Mouse (Mus musculus) limb, embryonic 12.5 days (tissue): ENCODE data around the gene Elovl6. TPM values are rescaled to one million over a fixed set of nuclear protein-coding genes. Genes with fewer than 3 reads are reported as not detected.

ENCODE experiments used
- ATAC-seq: fragments of 200-750 bp; cut with Nextera tagmentation; 2 replicates; pipeline ENCODE4 v1.8.0; 2017; ENCODE audit warnings: low read depth, moderate TSS enrichment; ENCODE audit not compliant: insufficient number of reproducible peaks, insufficient read depth, low FRiP score, low TSS enrichment
- H3K27ac ChIP-seq: fragments of 300-500 bp; sonication (generic); 2 replicates; pipeline ENCODE4 v1.5.1; 2016; ENCODE audit warnings: mild to moderate bottlenecking, moderate library complexity
- H3K27me3 ChIP-seq: fragments of 300-500 bp; sonication (generic); 2 replicates; pipeline ENCODE4 v1.6.1; 2016; ENCODE audit warnings: mild to moderate bottlenecking, moderate library complexity
- H3K36me3 ChIP-seq: fragments of 300-500 bp; sonication (generic); 2 replicates; pipeline ENCODE4 v1.6.1; 2016; ENCODE audit warnings: mild to moderate bottlenecking, moderate library complexity
- H3K4me1 ChIP-seq: fragments of 300-500 bp; sonication (generic); replicated peaks from 2 replicates; pipeline ENCODE4 v1.6.1; 2016
- H3K4me2 ChIP-seq: fragments of 300-500 bp; sonication (generic); 2 replicates; pipeline ENCODE4 v1.6.1; 2016; ENCODE audit warnings: mild to moderate bottlenecking, moderate library complexity
- H3K4me3 ChIP-seq: fragments of 300-500 bp; sonication (generic); replicated peaks from 2 replicates; pipeline ENCODE4 v1.5.1; 2016; ENCODE audit warnings: mild to moderate bottlenecking
- H3K9ac ChIP-seq: fragments of 300-500 bp; sonication (generic); replicated peaks from 2 replicates; pipeline ENCODE4 v1.6.1; 2016; ENCODE audit warnings: mild to moderate bottlenecking, moderate library complexity
- H3K9me3 ChIP-seq: fragments of 300-500 bp; sonication (generic); 2 replicates; pipeline ENCODE4 v1.6.1; 2016; ENCODE audit warnings: mild to moderate bottlenecking, moderate library complexity
- WGBS: fragments of 180-500 bp; shearing (Covaris S2); methylation state at CpG from one replicate; pipeline ENCODE4 v1.1.7; 2016; 5-methylcytosine and 5-hydroxymethylcytosine counted together
- polyA plus RNA-seq: library from polyadenylated mRNA; unstranded; fragments of >200 nt; fragmentation: Nextera tagmentation; extraction: Ambion mirVana; gene quantifications from 2 replicates; pipeline ENCODE4 v1.2.1, GENCODE M21; 2016

The Elovl6 gene
- 35.2 and 41.5 TPM in 2 replicates for polyA plus RNA-seq

DNA sequence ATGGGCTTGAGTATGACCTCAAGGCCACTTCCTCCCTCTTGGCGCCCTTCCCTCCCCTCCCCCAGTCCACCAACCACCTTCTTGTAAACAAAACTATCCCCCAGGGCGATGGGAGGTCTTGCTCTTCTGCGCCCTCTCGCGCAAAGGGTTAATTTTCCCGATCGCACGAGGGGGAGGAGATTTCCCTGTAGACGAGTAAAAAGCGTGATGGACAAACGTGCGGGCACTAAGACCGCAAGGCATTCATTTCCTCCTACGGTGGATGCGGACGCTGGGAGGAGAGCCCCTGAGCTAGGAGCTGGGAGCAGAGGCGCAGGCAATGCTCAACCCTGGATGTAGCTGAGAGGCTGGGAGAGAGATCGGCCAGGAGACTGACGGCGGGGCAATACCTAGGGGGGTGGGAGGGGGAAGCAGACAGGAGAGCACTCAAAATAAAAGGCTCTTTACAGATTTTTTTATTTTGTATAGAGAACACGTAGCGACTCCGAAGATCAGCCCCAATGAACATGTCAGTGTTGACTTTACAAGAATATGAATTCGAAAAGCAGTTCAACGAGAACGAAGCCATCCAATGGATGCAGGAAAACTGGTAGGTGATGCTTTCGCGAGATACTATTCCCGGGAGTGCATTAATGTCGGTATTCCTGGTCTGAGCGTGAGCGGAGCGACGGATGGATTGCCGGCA is at the start of gene Elovl6:
Gene Elovl6, plus strand, starts transcription at position 176 of the 685 bp plus-strand sequence.
- peak; percentile 30; the same call in 1 of the 2 replicates for ATAC-seq
- H3K27ac ChIP-seq, result peak within 1 kb of the TSS; percentile 99
- H3K9ac ChIP-seq, result peak within 1 kb of the TSS; percentile 97
- no peaks in the 10 kb centered on the region for H3K36me3 ChIP-seq
- H3K27me3 ChIP-seq, result no peaks in the 10 kb centered on the region
- H3K9me3 ChIP-seq, result no peaks in the 10 kb centered on the region
- H3K4me2 ChIP-seq, result peak within 1 kb of the TSS; percentile 63
- under 1% methylated on average over 35 of the region's 35 CpGs for WGBS
- peak within 1 kb of the TSS; percentile 87 for H3K4me3 ChIP-seq
- peaks cover 21% of the 10 kb centered on the region for H3K4me1 ChIP-seq

DNA sequence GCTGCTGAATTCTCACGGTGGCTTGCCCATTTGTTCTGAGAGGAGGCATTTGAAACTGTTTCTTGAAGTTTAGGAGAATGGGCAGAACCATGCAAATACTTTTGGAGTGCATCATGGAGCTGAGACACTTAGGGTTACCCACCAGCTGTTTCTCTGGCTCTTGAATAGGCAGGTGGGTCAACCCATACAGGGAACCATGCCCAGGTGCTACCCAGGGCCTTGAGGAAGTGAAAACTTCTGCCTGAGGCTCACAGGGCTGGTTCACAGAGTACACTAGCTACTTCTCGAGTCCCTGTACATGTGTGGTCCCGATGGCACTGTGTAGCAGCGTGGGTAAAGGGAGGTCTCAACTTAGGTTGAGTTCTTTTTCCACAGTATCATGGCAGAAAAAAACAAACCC is 43.4 kb upstream of the Elovl6 start:
- ATAC-seq, result no peak
- Histone ChIP-seq H3K27ac (no peak overlapping the region), H3K4me3 (no peak overlapping the region), H3K9ac (no peak overlapping the region), H3K9me3 (no peaks in the 10 kb centered on the region), H3K4me1 (no peaks in the 10 kb centered on the region), H3K36me3 (no peaks in the 10 kb centered on the region), H3K27me3 (no peaks in the 10 kb centered on the region), H3K4me2 (no peak overlapping the region)
- 90% methylated on average over 4 of the region's 4 CpGs for WGBS

DNA sequence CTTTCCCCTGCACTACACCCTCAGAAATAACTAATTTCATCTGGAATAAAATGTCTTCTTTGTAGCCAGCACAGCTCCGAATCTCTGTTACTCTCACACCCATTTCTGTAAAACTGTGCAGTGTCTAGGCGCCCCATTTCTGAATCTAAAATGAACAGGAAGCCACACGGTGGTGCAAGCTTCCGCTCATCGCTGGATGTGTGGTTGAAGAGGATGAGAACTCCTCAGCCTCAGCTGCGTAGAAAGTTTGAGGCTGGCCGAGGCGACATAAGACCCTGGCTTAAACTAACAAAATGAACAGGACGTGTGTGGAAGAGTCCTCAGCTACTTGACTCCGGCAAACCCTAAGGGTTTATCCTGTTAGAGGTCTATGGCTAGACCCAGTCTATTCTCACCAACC is 38.0 kb upstream of the Elovl6 start:
- Histone ChIP-seq H3K4me2 (no peak overlapping the region), H3K27ac (no peak overlapping the region), H3K4me1 (no peaks in the 10 kb centered on the region), H3K4me3 (no peak overlapping the region), H3K9ac (no peak overlapping the region), H3K9me3 (no peaks in the 10 kb centered on the region), H3K36me3 (no peaks in the 10 kb centered on the region), H3K27me3 (no peaks in the 10 kb centered on the region)
- ATAC-seq, result no peak
- 89% methylated on average over 10 of the region's 10 CpGs for WGBS

DNA sequence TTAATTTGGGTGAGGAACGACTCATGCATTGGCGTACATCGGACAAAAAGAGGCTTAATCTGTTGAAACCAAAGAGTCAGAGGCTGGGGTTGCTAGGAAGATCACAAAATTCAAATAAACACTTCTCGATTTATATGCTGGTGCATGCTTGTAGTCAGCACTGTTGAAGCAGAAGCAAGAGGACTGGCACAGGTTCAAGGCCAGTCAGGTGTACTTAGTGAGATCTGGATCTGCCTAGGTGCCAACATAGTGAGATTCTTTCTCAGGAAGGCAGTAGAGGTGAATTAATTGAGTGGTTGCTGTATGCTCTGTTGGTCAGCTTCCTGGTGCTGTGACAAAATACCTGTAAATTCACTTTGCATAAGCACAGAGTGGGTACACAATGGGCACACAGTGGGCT is 37.4 kb upstream of the Elovl6 start:
- no peak overlapping the region for H3K9ac ChIP-seq
- no peaks in the 10 kb centered on the region for H3K27me3 ChIP-seq
- H3K9me3 ChIP-seq, result no peaks in the 10 kb centered on the region
- H3K4me2 ChIP-seq, result no peak overlapping the region
- no peak overlapping the region for H3K27ac ChIP-seq
- H3K4me1 ChIP-seq, result no peaks in the 10 kb centered on the region
- no peaks in the 10 kb centered on the region for H3K36me3 ChIP-seq
- H3K4me3 ChIP-seq, result no peak overlapping the region
- 94% methylated on average over 4 of the region's 4 CpGs for WGBS
- no peak for ATAC-seq

DNA sequence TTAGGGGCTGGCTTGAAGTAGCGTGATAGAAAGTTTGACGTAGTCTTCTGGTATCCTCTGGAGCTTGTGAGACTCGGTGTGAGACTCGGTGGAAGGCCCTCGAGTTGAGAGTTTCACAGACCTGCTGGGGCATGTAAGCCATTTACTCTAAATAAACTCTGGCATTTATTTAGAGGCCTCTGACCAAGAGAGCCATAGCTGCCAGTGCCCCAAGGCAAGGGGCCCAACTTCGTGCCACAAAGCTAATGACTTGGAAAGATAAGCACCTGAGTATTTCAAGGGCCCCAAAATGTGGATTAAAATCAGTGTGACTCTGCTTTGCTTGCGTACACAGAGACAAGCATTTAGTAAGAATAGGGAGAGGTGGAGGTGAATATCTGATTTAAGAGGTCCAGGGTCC is 28.4 kb upstream of the Elovl6 start:
- Histone ChIP-seq H3K36me3 (no peaks in the 10 kb centered on the region), H3K4me3 (no peak overlapping the region), H3K4me1 (no peaks in the 10 kb centered on the region), H3K9me3 (no peaks in the 10 kb centered on the region), H3K27me3 (no peaks in the 10 kb centered on the region), H3K9ac (no peak overlapping the region), H3K27ac (no peak overlapping the region), H3K4me2 (no peak overlapping the region)
- WGBS, result 86% methylated on average over 7 of the region's 7 CpGs
- no peak for ATAC-seq

DNA sequence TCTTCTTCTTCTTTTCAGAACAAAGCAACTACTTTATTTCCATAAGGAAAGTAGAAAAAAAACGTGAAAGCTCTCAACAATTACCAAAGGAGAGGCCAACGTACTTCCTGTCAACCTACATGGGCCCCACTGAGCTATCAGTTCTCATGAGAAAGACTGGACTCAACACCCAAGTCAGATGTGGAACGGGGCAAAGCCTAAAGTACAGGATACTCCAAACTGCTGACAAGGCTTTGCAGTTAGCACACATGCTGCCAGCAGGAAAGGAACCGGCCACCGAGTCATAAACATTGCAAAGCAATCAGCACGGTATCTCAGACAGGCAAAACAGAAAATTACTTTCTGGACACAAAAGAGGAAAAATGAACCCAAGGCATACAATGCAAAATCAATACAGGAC is 27.2 kb upstream of the Elovl6 start:
- H3K4me3 ChIP-seq, result no peak overlapping the region
- no peak overlapping the region for H3K4me2 ChIP-seq
- no peak overlapping the region for H3K9ac ChIP-seq
- no peaks in the 10 kb centered on the region for H3K27me3 ChIP-seq
- no peaks in the 10 kb centered on the region for H3K9me3 ChIP-seq
- ATAC-seq, result no peak
- WGBS, result 76% methylated on average over 6 of the region's 6 CpGs
- no peaks in the 10 kb centered on the region for H3K4me1 ChIP-seq
- no peaks in the 10 kb centered on the region for H3K36me3 ChIP-seq
- H3K27ac ChIP-seq, result no peak overlapping the region

DNA sequence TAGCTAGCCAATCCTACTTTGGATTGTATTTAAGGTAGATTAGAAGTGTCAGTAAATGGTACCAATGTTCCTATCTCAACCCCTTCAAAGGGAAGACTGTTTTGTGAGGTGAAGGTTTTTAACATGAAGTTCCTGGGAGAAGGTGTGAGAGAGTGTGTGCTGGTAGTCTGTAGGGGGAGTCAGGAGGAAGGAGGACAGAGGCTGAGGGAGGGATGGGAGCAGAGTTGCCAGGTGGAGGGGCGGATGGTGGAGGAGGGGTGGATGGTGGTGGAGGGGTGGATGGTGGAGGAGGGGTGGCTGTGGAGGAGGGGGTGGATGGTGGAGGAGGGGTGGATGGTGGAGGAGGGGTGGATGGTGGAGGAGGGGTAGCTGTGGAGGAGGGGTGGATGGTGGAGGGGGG is 24.4 kb upstream of the Elovl6 start:
- no peaks in the 10 kb centered on the region for H3K9me3 ChIP-seq
- 67% methylated on average over 1 of the region's 1 CpGs for WGBS
- H3K4me3 ChIP-seq, result no peak overlapping the region
- no peak overlapping the region for H3K27ac ChIP-seq
- H3K4me2 ChIP-seq, result no peak overlapping the region
- H3K4me1 ChIP-seq, result no peaks in the 10 kb centered on the region
- no peak overlapping the region for H3K9ac ChIP-seq
- H3K36me3 ChIP-seq, result no peaks in the 10 kb centered on the region
- H3K27me3 ChIP-seq, result no peaks in the 10 kb centered on the region
- no peak for ATAC-seq

DNA sequence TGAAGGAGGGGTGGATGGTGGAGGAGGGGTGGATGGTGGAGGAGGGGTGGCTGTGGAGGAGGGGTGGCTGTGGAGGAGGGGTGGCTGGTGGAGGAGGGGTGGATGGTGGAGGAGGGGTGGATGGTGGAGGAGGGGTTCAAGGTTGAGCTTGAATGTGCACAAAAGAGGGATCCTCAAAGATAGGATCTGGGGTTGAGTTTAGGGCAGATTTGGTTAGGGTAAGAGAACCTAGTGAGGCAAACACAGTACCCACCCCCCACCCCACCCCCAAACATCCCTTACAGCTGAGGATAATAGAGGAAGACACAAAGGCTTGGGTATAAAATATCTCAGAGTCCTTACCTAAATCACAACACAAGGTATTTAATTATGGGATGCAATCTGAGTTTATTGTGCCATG is 23.6 kb upstream of the Elovl6 start:
- H3K4me1 ChIP-seq, result no peaks in the 10 kb centered on the region
- no peak overlapping the region for H3K27ac ChIP-seq
- no peaks in the 10 kb centered on the region for H3K36me3 ChIP-seq
- no peak overlapping the region for H3K9ac ChIP-seq
- no peaks in the 10 kb centered on the region for H3K9me3 ChIP-seq
- no peaks in the 10 kb centered on the region for H3K27me3 ChIP-seq
- H3K4me3 ChIP-seq, result no peak overlapping the region
- ATAC-seq, result no peak
- H3K4me2 ChIP-seq, result no peak overlapping the region

DNA sequence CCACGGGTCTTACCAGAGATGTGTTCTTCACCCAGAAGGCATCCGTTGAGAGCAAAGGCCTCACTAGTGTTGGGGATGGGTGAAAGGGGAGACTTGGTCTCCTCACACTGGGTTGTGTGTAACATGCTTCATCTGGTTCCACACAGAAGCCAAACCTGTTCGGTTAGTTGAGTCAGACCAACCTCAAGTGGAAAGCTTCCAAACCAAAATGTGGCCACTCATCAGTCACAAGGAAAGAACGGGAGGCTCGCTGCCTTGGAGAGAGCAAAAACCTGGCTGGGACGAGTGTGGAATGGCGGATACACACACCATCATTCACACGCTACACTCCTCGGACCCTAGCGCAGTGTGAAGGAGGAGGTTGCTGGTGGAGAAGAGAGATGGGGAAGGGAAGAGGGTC is 22.4 kb upstream of the Elovl6 start:
- Histone ChIP-seq H3K9ac (no peak overlapping the region), H3K4me1 (no peaks in the 10 kb centered on the region), H3K27ac (no peak overlapping the region), H3K36me3 (no peaks in the 10 kb centered on the region), H3K4me2 (no peak overlapping the region), H3K27me3 (no peaks in the 10 kb centered on the region), H3K9me3 (no peaks in the 10 kb centered on the region), H3K4me3 (no peak overlapping the region)
- ATAC-seq, result peak; percentile 42; the same call in 1 of the 2 replicates
- 82% methylated on average over 10 of the region's 10 CpGs for WGBS

DNA sequence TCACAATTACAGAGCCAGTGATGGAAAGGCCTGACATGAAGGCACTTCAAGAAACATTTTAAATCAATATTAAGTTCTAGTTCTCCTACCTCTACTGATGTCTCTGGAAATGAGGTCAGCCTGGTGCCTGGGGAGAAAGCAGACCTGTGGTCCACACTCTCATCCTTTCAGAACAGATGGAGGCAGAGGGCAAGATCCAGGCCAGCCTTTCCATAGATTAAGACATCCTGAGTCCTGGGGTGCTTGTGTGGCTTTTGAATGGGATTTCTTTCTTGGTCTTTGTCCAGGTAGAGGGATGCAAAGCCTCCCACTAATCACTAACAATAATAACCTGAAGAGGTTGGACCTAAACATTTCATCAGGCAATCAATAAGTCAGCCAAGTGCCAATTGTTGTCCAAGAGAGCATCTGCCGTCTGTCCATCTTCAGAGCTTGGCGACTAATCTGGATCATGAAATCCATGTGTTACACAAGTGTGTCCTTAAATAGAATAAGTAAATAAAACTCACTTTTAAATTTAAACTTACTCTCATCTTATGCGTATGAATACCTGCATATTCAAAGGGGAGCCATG is 16.2 kb upstream of the Elovl6 start:
- 93% methylated on average over 3 of the region's 3 CpGs for WGBS
- H3K27ac ChIP-seq, result no peak overlapping the region
- no peaks in the 10 kb centered on the region for H3K9me3 ChIP-seq
- no peak overlapping the region for H3K4me3 ChIP-seq
- H3K36me3 ChIP-seq, result no peaks in the 10 kb centered on the region
- no peak overlapping the region for H3K4me2 ChIP-seq
- no peak overlapping the region for H3K9ac ChIP-seq
- ATAC-seq, result no peak
- H3K27me3 ChIP-seq, result no peaks in the 10 kb centered on the region
- no peaks in the 10 kb centered on the region for H3K4me1 ChIP-seq

DNA sequence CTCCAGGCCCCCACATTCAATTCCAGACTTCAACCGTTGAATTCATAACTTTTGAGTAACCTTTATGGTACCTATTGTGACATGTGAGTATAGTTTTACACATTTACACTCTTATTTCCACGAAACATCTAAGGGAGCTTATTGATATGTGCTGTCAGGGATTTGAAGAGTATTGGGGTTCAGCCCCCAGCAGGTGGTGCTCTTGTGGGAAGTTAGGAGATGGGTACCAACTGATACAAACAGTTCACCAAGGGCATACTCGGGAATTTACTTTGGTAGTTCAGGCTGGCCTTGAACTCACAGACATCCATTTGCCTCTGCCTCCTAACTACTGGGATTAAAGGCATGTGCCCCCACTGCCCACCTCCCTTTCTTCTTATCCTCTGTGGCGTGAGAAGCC is 11.7 kb upstream of the Elovl6 start:
- no peak for ATAC-seq
- 81% methylated on average over 4 of the region's 4 CpGs for WGBS
- no peak overlapping the region for H3K4me2 ChIP-seq

More for the DNA sequence above, 11.7 kb upstream of the Elovl6 start:
- Histone ChIP-seq H3K27me3 (no peaks in the 10 kb centered on the region), H3K9ac (no peak overlapping the region), H3K9me3 (no peaks in the 10 kb centered on the region), H3K4me3 (no peak overlapping the region), H3K4me1 (no peaks in the 10 kb centered on the region), H3K36me3 (no peaks in the 10 kb centered on the region), H3K27ac (no peak overlapping the region)
